Mouse (Mus musculus) brain, embryonic 18.5 days (tissue): ENCODE results near the gene Prelid1.

Source experiments
- DNase-seq: peaks from one replicate; pipeline ENCODE4 v3.0.0-alpha.2; 2012; ENCODE audit warnings: low read depth, low spot score

The Prelid1 gene

DNA sequence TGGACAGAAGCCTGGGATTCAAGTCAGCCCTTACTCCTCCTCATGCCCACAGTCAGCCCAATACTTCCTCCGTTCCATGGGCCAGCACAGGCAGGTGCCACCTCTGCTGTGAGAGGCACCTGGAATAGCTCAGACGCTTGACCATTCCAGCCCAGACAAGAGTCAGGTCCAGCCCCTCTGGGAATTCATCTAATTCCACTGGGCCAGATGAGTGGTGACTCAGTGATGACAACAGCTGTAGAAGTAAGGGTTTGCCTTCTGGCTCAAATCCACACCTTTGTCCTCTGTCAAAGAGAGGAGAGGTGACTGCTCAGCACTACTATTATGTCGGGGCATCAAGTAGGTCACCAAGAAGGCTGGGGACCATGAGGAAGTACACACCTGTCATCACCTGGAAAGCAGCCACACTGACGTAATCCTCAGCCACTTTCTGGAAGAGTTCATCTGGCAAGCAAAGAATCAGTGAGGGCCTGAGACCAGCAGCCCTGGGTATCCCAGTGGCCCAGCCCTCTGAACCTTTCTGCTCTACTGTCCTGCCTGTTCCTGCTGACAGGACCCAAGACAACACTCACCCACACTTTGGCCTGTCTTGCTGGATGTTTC is at the start of gene Prelid1:
Prelid1 (plus strand) TSS at position 570 of the 603 bp plus-strand sequence.
- DNase-seq: no peak

- DNase-seq: no peak
These were observed 43.1 kb upstream of the Prelid1 start for GRCm38 (mm10) chr13:55277203-55277602.

GRCm38 (mm10) chr13:55277646-55278045 is 42.7 kb upstream of the Prelid1 start:
- no peak for DNase-seq

DNA sequence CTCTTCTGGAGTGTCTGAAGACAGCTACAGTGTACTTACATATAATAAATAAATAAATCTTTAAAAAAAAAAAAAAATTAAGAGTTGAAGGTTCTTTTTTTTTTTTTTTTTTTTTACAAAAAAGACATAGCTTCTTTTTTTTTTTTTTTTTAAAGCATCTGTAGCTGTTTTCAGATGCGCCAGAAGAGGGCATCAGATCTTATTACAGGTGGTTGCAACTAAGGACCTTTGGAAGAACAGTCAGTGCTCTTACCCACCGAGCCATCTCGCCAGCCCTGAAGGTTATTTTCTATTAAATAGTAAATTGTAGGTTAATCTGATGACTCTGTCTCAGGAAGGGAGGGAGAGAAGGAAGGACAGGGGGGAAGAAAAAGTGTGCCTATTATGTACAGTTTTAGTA is 31.4 kb upstream of the Prelid1 start:
- DNase-seq: no peak

GRCm38 (mm10) chr13:55296760-55297159 is 23.5 kb upstream of the Prelid1 start:
- DNase-seq: no peak

DNA sequence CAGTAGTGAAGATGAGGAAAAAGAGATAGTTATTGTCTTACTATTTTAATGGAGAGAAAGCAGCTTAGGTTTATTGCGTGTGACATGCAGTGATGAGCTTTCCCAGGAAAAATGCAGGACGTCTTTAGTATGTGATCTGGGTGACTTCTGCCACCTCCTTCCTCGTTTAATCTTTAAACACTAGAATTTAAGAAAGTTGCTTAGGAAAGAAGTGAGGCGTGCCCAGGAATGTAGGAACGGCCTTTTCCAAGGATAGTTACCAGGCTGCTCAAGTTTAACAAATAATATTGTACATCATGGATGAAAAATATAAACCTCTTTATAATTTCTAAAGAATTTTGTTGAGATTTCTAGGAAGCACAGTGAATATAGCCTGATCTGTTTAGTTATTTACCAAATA is 19.4 kb upstream of the Prelid1 start:
- no peak for DNase-seq

DNA sequence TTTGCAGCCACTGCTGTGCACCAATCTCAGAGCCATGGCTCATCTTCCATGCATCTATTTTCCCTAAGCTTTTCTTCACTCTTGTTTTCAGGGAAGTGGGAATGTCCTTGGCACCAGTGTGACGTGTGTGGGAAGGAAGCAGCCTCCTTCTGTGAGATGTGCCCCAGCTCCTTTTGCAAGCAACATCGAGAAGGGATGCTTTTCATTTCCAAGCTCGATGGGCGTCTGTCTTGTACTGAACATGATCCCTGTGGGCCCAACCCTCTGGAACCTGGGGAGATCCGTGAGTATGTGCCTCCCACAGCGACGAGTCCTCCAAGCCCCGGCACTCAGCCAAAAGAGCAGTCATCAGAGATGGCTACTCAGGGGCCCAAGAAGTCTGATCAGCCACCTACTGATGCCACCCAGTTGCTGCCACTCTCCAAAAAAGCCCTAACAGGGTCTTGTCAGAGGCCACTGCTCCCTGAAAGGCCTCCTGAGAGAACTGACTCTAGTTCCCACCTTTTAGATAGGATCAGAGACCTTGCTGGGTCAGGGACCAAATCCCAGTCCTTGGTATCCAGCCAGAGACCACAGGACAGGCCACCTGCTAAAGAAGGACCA is 8.2 kb upstream of the Prelid1 start:
- DNase-seq: no peak

DNA sequence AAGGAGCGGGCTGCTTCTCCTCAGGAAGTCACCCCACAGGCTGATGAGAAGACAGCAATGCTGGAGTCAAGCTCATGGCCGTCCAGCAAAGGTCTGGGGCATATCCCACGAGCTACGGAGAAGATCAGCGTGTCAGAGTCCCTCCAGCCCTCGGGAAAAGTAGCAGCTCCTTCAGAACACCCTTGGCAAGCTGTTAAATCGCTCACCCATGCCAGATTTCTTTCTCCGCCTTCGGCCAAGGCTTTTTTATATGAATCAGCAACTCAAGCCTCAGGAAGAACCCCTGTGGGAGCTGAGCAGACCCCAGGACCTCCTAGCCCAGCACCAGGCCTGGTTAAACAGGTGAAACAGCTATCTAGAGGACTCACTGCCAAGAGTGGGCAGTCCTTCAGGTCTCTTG is 7.2 kb upstream of the Prelid1 start:
- no peak for DNase-seq

- no peak for DNase-seq
These were observed 5.3 kb upstream of the Prelid1 start for GRCm38 (mm10) chr13:55314891-55315412.

- DNase-seq: no peak
These were observed 1.9 kb upstream of the Prelid1 start for GRCm38 (mm10) chr13:55318351-55318750.

DNA sequence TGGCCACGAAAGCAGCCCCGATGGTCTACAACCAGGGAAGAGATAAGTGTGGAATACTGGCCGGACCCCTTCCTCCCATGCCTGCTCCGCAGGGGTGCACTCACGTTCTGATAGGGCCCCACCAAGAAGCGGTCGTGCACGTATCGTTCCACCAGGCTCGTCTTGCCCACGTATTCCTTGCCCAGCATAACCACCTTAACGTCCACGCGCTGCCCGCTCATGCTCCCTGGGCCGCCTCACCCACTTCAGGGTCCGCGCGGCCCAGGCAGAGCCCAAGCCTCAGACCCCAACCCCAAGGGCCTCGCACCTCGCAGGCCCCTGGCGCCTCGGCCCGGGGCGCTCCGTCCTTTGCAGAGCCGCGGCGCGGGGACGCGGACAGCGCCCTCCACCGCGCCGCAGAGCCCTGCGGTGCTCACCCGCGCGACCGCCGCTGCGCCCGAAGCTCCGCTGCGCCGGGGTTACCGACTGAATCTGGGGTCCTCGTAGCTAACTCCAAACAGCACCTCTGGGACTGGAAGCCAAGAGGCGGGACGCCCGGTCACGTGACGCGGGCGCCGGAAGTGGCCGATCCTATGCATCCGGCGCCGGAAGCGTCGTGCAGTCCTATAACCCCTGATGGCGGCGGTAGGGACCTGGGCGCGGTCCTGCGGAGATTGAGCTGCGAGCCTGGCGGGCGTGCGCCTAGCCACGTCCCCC is 1.3 kb downstream of the Prelid1 start, which contains the start of gene Rab24:
Rab24 (minus strand) TSS at position 513 of the 696 bp plus-strand sequence.
- DNase-seq: no peak

- no peak for DNase-seq
These were observed 2.0 kb downstream of the Prelid1 start for GRCm38 (mm10) chr13:55322130-55322825.

DNA sequence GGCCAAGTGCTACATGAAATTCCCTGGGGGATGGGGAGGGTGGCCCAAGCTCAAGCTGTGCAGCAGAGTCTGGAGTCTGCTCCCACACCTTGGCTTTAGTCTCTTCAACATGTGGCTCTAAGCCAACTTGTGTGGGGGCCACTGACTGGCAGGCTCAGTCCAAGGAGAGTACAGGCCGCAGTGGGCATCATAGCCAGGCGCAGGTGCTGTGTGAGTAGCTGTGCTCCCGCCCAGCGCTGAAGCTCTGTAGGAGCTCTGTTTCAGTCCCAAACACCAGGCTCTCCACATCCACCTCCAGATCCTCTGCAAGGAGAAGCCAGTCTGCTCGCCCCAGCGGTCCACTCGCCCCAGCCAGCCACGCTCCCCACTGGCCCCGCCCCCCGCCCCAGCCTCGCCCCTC is 5.3 kb downstream of the Prelid1 start:
- DNase-seq: no peak

DNA sequence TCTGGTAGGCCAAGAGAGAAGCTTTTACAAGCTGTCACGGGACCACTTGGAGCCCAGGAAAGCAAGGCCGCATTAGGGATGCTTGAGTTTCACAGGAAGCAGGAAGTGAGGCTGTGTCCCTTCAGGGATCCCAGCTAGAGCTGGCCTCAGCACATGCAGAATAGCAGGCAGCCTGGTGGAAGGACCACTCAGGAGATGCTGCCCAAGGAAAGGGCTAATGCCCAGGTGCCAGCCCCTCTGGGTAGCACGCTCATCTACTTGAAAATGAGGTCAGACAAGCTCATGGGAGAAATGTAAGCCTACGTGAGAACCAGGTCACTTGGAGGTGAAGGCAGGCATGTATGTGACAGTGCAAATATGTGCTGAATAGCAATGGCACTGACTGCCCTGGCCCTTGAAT is 6.9 kb downstream of the Prelid1 start:
- DNase-seq: no peak

DNA sequence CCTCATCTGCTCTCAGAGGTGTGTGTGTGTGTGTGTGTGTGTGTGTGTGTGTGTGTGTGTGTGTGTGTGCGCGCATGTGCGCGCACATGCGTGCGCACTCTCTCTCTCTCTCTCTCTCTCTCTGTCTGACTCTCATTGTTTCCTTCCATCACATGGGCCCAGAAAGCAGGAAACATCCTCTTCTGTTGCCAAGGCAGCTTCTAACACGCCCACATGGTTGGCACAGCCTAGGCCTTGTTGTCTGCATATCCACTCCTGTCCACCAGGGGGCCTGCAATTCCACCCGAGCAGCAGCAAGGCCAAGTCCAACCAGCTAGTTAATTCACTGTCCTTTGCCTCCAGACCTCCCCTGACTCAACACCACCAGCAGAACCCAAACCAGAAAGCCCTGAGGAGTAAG is 7.3 kb downstream of the Prelid1 start:
- DNase-seq: peak; percentile 81

GRCm38 (mm10) chr13:55328171-55328570 is 7.9 kb downstream of the Prelid1 start:
- DNase-seq: no peak

- DNase-seq: no peak
These were observed 8.3 kb downstream of the Prelid1 start for GRCm38 (mm10) chr13:55328641-55329040.

DNA sequence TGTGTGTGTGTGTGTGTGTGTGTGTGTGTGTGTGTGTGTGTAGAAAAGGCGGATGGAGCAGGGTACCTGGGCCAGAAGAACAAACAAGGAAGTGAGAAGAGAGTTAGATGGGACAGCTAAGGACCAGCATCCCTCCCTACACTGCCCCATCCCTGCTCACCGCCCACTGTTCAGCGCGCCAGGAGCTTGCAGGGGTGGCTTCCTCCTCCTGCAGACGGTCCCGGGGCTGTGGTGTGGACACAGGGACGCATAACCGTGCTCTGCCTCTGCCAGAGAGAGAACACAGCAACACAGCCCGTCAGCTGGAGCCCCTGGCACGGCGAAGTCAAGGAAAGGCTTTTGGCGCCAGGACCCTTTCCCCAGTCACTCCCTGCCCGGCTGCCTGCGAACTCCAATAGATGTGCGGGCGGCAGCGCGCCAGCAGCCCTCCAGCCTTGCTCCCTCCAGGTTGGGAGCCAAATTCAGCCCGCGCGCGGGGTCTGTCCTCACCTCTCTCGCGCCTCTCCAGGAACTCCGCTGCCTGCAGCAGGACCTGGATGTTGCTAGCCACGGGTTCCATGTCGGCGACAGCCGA is 8.9 kb downstream of the Prelid1 start:
- no peak for DNase-seq

DNA sequence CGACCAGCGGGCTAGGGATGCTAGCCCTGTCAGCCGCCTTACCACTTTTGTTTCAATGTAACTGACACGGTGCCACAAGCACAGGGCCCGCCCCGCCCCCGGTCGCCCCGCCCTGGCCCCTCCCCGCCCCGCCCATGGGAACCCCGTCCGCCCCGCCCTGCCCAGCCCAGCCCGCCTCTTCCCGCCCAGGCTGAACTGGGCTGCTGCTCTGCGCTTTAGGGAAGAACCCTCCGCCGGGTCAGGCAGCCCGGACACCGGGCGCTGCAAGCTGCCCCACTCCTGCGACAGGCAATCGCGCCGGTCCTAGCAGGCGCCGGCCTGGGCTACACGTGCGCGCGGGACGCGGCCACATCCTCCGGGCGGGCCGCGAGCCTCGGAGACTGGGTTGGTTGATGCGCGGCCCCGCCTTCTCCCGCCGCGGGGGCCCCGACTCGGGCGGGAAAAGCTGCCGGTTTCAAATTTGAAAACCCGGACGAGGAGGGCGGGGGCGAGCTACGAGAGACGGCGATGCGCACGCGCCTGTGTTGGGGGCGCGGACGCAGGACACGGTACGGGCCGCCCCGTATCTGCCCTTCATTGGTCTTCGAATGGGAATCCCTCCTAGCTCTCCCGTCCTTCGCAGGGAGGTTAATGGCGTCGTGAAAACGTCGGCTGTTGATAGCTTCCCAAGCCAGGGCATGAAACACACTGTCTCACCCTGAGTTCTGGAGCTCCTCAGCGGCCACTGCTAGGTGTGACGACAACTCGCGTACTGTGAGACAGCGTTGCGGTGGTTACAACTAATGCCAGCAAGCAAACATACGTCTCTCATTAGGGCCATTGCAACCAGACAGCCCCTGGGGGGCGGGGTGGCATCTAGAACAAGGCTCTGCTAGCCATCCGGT is 9.6 kb downstream of the Prelid1 start, which contains the start of gene Mxd3:
Mxd3 (minus strand) TSS at position 141 of the 884 bp plus-strand sequence.
- DNase-seq: no peak

GRCm38 (mm10) chr13:55330567-55331400 is 10.5 kb downstream of the Prelid1 start:
- DNase-seq: no peak
